Mouse (Mus musculus) thymus, postnatal 36 days (tissue): ENCODE data around the gene Amdhd2.

Experiments used
- DNase-seq, 2 experiments: peaks; one replicate each; pipeline ENCODE4 v3.0.0; 2022; ENCODE audit warnings: mixed read lengths in 2 of 2

The Amdhd2 gene

DNA sequence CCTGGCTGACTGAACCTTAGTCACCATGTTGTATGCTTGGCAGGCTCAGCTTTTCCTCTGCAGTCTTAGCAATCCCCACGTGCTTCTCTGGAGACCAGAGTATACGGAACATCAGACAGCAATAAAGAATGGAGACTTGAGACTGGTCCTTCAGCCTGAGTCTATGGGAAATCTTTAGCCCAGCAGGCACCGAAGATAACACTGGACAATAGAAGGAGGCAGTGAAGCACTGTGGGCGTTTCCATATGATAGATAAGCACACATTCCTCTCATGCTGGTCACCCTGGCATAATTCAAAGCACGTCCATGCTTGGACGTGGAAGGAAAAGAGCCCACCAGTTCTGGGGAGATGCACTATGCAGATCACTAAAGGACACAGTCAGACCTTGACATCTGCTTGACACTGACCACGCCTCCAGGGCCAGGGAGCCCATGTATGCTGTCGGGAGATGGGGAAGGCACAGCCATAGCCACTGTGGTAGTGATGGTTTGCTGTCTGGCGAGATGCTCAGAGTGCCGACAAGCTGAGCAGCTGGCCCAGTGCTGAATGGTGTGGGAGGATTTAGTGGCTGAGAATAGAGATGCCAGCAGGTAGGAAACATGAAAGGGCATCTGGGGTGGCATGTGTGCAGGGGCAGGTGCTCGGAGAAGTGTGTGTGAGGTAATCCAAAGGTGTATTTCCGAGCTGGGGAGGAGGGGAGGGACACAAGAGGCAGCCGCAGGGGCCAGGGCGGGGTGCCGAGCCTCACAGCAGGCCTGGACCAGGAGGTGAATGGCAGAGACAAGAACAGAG is 33.7 kb upstream of the Amdhd2 start:
- DNase-seq, result no peak

DNA sequence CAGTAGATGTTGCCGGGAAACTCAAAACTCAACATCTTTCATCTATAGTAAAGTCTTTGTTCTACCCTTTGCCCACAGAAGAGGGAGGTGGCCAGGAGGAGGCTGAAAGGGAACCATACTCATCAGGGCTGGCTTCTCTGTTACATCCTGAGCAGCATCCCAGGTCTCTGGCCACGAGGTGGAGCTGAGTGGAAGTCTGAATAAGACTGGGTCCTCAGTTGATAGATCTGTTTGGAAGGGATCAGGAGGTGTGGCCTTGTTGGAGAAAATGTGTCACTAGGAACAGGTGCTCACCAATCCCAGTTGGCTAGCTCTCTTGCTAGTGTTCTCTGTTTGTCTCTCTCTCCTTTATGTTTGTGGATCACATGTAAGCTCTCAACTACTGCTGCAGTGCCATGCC is 31.8 kb upstream of the Amdhd2 start:
- no peak for DNase-seq

DNA sequence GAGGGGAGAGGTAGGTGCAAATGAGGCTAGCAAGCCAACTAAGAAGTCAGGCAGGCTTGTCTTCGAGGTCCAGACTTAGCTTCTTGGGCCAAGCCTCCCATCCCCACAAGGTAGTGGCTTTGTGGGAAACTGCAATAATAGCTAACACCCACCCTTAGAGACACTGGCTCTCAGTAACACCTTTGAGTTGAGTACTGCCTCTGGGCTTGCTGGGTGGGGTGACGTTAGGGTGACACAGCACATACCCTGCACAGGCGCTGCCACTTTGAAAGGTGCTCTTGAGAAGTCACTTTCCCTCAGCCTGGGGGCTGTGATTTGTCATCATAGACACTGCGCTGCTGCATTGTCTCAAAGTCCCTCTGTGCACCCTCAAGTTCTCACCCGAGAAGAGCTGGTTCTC is 30.2 kb upstream of the Amdhd2 start:
- DNase-seq, result no peak

DNA sequence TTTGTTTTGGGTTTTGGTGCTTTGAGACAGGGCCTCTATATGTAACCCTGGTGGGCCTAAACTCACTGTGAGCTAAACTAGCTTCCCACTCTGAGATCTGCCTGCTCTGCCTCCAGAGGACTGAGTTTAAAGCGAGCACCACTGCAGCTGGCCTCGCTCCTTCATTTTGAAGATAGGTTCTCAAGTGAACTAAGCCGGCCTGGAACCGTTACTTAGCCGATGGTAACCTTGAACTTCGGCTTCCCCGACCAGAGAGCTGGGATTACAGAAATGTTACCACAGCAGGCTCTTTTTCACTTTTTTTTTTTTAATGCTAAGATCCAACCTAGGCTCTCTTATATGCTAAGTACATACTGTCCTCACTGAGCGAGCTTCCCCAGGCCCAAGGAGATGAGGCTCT is 29.7 kb upstream of the Amdhd2 start:
- no peak for DNase-seq

DNA sequence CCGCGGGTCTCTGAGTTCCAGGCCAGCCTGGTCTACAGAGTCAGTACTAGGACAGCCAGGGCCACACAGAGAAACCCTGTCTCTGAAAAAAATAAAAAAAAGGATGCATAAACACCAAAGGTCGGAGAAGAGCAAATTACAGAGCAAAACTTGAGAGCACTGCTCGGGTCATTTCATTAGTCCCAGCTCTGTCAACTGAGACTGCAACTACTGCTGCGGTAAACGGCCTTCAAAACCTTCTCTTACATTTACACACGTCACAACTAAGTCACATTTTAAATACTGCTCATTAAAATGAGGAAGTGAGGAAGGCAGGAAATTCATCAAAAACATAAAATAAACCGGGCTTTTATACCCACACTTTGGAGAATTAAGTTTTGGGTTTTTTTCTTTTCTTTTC is 29.3 kb upstream of the Amdhd2 start:
- no peak for DNase-seq

DNA sequence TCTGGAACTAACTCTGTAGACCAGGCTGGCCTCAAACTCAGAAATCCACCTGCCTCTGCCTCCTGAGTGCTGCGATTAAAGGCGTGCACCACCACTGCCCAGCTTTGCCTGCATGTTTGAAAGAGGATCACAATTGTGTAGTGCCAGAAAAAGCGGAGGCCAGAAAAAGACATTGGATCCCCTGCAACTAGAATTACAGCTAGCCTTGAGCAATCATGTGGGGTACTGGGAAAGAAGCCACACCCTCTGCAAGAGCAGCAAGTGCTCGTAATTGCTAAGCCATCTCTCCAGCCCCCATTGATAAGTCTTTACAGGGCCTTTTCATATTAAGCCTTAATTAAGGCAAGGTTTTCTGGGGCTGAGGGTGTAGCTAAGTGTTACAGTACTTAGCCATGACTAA is 27.9 kb upstream of the Amdhd2 start:
- DNase-seq, result no peak

DNA sequence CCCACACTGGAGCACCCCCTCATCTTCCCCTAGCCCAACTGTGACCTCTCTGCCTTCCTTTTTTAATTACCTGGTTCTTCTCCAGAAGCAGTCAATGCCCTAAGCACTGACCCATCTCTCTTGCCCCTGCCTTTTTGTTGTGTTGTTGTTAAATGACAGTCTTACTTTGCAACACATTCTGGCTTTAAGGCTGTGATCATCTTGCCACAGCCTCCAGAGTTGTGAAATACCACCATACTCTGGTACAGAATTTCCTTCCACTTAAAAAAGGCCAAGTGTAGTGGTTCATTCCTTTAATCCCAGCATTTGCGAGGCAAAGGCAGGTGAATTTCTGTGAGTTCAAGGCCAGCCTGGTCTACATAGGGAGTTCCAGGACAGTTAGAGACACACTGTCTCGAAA is 27.4 kb upstream of the Amdhd2 start:
- DNase-seq, result no peak

DNA sequence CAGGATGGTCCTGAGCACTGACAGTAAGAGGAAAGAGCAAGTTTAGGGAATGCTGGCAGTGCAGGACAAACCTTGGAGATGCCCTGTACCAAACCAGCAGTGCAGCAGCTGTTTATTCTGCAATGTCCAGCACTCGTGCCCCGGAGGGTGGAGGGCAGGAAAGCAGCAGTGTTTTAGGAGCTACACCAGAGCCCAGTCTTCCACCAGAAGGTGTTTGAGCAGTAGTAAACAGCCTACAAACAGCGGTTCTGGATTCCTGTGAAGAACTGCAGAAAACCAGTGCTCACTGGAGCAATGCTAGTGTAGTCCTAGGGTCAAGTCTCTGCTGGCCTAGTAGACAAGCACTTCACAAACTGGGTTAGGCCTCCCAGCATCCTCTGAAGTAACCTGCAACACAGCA is 10.7 kb upstream of the Amdhd2 start:
- DNase-seq, result no peak

DNA sequence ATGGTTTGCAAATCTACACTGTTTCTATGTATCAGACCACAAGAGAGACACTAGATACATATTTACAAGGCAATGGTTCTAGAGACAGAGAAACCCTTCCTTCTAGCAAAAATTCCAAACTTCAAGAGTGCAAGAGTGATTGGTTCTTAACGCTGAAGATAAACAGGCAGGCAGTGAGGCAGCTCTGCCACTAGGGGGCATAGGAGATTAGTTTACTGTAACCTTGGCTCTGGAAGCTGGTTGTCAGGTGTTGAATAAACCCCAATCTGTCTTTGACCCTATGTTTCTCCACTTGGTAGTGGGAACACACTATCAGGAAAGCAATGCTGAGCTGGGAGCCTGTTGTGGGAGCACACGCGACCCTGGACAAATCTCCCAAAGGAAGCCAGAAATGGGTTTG is 9.9 kb upstream of the Amdhd2 start:
- DNase-seq, result peak; percentile 56 to 57

DNA sequence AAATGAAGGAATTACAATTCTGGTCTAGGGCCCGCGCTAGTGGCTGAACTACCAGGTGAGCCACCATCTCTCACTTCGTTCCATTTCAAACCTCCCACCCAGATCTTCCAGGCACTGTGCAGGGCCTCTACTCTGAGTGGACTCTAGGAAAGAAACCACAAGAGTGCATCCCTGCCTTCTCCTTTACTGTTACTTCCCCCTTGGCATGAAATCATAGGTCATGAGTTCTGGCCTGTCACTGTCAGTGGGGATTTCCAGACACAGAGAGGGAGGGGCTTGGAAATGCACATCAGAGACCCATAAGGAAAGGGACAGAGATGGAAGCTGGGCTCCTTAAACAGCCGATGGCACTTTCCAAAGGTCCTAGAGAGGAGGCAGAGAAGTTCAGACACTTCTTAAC is 8.2 kb upstream of the Amdhd2 start:
- no peak for DNase-seq

DNA sequence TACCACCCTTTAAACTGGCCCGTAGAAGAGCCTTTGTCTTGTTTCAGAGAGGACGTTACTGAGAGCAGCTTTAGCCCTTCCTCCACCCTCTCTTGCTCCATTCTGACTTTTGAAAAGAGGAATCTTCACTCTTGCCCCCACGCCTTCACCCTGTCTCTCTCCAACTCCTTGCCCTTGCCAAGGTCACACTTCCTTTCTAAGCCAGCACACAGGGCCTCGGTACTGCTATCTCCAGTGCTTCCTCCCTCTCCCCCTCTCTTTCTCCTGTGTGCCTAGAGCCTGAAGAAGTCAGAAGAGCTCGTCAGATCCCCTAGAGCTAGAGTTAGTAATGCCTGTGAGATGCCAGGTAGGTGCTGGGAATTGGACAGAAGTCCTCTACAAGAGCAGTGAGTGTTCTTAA is 7.2 kb upstream of the Amdhd2 start:
- DNase-seq, result no peak

DNA sequence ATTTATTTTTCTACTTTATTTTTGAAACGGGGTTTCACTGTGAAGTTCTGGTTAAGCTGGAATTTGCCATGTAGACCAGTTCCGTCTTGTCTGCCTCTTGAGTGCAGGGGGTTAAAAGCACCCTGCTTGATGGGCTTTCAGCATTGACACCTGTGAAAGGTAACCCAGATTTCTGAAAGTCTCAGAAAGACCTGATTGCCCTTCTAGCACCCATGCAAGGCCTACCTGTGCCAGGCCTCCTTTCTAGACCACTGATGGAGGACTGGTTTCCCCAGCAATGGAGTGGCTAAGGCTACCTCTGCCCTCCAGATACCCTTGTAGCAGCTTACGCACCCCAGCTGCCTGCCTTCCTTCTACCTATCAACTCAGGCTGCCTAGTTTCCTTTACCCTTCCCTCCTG is 6.6 kb upstream of the Amdhd2 start:
- no peak for DNase-seq

DNA sequence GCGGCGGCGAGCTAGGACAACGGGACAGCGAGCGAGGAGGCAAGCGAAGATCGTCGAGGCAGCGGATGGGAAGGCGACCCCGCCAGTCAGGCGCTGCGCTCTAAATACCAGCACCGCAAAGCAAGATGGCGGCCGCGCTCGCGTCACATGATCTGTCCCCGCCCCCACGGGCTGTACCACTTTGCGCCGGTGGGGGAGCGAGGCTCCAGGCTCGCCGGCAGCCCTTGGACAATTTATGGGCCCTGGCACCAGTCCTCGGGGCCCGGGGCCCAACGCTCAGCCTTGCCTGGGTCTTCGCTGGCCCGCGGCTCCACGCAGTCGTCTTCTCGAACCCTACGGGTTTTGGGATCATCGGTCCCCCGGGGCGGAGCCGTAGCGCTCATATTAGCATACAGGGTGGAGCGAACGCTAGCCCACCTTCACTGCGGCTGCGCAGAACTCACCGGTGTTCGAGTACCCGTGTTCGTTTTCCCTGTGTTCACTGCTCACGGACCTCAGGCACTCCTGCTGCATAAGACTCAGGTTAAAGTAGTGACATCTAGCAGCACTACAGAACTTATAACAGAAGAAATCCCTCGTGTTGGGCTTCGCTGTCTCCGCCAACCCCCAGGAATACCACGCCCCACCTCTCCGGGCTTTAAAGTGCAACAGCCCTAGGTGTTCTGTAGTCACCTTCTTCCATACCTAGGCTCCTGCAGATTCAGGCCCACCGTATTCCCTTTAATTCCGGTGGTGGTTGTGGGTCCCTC is 5.9 kb upstream of the Amdhd2 start, which contains the start of gene Atp6v0c:
Gene Atp6v0c, minus strand, starts transcription at position 386 of the 749 bp plus-strand sequence.
- DNase-seq, result peak; percentile 94

DNA sequence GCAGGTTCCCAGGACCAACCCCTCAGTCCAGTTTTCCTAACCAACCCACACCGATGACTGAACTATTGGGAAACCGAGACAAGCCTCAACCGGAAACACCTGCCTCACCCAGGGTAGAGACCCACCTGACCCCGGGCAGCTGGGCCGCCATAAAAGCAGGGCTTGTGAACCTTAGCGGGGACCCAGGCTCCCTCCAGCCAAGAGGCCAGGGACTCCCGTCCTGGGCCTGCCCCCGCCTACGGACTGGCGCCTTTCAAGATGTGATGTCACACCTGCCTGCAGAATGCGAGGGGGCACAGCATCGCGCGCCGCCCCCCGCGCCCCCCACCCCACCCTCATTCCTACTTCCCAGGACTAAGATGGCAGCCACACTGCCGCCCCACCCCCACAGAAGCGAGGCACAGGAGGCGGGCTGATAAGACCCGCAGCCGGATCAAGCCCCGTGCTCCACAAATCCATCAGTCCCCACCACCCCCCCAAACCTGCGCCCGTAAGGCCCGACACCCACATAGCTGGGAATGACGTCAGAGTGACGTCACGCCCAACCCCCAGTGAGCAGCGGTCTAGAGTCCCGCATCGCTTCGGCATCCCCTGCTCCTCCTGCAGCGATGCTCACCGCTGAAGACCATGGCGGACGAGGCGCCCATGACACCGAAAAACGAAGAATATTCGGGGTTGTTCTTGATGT is 5.2 kb upstream of the Amdhd2 start:
- DNase-seq, result peak; percentile 68 to 77

DNA sequence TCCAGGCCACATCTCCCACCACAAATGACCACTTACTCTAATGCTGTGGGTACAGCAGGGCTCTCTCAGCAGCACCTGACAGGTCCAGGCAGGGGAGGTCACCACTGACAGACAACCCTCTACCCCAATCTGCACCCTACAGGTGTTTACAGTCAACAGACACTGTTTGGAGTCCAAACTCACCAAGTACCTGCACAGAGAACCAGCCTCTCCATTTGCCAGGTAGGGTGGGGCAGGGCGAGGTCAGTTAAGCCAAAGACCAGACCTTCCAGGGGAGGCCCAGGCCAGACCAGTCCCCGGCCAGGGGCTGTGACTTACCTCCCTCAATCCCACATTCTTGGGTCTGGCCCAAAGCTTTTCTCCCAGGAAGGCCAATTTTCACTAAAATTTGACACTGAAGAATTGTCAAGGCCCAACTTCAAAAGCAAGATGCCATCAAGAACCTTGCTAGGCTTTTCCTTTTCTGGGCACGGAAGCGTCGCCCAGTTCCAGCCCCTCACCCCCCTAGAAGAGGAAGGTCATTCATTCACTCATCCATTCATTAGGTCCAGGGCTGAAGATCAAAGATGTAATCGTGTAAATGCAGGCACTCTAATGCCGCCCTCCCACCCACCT is 4.4 kb upstream of the Amdhd2 start:
- DNase-seq, result peak in 1 of 2 experiments; percentile 7

DNA sequence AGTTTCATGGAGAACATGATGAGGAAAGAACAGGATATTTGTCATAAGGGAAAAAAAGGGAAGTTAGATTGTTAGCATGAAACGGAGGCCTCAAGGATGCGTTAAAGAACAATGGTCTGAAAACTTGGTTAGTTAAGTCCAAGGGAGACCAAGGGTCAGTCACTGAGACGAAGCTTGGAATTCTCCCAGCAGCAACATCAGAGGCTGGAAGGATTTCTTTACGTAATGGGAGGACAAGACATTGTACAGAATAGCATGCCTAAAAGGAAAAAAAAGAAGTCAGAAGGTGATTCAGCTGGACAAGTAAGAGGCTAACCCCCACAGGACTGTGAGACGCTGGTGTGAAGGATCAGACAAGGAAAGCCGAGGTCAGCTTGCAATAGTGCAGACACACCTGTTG is 3.6 kb upstream of the Amdhd2 start:
- DNase-seq, result no peak

DNA sequence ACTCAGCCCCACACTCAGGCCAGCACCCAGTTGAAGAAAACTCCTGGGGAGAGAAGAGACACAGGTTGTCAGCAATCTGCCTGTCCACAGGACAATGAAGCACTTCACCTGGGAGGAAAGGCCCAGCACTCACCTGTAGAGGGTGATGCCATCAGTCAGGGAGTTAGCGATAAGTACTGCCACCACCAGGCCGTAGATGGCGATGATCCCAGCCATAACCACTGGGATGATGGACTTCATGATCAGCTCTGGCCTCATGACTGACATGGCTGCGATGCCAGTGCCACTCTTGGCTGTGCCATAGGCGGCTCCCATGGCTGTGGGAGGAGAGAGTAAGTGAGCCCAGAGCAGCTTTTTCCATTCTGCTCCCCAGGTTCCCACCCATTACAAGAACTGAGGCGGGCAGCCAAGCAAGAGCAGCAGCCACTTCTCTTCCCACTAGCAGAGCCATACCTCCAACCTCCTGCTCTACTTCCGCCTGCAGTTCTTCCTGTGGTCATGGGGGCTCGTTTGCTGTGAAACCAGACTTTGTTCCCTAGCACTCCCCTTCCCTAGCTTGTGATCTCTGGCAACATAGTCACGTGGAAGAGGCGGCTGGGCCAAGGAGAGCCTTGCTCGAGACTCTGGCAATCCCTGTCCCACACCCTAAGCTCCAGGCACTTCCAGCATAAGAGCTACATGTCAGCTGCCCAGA is 1.1 kb upstream of the Amdhd2 start:
- peak in 1 of 2 experiments; percentile 6 for DNase-seq

DNA sequence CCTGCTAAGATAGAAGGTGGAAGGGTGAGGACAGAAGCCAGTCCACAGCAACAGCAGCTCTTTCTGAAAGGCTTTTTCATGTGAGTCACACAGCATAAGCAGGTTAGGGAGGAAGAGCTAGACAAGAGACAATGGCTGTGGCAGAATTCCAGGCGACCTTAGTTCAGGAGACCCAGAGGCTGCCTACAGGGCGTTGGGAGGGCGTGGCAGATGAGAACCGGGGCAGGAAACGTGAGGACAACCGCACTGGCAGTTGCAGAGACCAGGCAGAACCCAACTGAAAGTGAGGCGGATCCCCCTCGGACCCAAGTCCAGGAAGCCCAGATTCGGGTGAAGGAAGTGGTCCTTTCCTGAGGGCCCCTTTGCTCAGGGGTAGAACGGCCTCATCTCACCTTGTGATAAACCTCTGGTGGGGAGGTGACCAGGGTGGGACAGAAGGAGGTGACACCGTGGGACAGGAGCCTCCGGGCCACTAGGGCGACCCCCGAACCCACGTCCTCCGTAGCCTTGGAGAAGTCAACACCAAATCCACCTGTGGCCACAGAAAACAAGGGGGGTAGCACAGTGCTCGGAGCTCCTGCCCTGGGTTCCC is 886 bp downstream of the Amdhd2 start:
- peak in 1 of 2 experiments; percentile 41 for DNase-seq

DNA sequence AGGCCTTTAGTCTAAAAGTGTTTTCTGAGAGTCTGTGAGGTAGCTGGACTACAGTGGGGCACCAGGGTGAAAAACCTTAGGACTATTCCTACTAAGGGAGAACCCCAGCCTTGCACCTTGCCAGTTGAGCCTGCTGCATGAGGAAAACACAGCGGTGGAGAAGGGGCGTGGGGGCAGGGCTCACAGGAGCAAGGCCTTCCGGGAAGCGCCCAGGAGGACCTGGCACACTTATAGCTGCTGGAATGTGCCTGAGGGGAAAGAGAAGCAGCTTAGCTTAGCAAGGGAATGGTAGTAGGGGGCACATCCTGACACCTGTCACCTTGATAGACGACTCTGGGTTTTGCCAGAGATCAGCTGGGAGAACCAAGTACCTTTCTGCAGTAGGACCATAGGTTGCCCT is 2.1 kb downstream of the Amdhd2 start:
- DNase-seq, result no peak

DNA sequence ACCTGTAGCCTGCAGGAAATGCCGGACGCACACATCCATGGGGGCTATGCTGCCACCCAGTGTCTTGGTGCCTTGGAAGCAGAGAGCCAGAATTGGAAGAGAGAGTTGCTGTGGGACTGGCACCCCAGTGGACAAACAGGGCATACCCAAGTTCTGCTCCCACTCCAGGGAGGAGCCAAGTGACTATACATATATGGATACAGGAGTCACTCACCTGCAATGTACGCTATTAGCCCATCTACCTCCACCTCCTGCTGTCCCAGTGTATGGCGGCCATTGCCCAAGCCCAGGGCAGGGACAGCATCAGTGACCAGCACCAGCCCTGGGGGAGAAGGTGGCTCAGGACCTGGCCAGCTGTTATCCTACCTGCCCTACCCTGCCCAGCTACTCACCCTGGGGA is 6.0 kb downstream of the Amdhd2 start:
- no peak for DNase-seq

DNA sequence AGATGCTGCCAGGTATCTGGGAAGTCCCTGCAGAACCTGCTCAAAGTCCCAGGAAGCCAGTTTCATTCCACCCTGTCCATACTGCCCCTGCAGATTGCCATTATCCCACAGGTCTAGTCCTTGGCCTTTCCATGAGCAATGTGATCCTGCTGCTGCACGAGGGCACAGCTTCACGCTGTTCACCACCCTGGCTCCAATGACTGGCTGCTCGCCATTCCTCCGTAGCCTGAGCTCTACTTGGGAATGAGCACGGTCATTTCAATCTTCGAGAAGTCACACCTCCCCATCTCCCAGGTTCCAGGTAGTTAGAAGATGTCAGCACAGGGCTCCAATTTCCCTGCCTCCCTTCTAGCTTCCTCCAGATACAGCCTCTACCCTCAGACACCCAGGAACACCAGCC is 6.4 kb downstream of the Amdhd2 start:
- DNase-seq, result no peak

DNA sequence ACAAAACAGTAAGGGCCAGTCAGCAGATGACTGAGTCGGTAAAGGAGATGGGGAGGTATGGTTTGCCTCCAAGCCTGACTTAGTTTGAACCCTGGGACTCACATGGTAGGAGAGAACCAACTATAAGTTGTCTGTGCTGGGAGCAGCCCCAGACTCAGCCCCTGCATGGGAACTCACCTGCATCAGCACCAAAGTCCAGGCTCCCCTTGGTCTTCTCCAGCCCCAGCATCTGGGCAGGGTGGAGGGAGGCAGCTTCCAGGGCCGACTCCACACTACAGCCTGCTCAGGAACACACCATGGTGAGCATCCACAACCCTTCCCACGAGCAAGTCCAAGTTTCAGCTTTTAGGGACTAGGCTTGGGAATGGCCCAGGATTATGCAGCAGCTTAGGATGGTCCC is 7.2 kb downstream of the Amdhd2 start:
- no peak for DNase-seq
